Mouse (Mus musculus) liver, embryonic 14.5 days (tissue): Measurements from ENCODE around the gene Lrrc75a. TPM values are rescaled to one million over a fixed set of nuclear protein-coding genes. Genes with fewer than 3 reads are reported as not detected.
A peak's percentile ranks its signal among the peaks of the same experiment; 100 is the strongest.

Experiments
- ATAC-seq: fragments of 200-750 bp; cut with Nextera tagmentation; 2 replicates; pipeline ENCODE4 v1.8.0; 2017; ENCODE audit warnings: moderate number of reproducible peaks, mild to moderate bottlenecking, moderate library complexity; ENCODE audit not compliant: insufficient read depth
- DNase-seq, 3 experiments: peaks; one replicate each; pipeline ENCODE4 v3.0.0-alpha.2; 2012 to 2013; ENCODE audit warnings: low read depth in 3 of 3, low spot score in 3 of 3
- H3K27ac ChIP-seq: fragments of 300-500 bp; sonication (generic); 2 replicates; pipeline ENCODE4 v1.5.1; 2014; ENCODE audit warnings: moderate library complexity, mild to moderate bottlenecking, control low read depth, inconsistent platforms
- H3K27me3 ChIP-seq: fragments of 300-500 bp; sonication (generic); 2 replicates; pipeline ENCODE4 v1.6.1; 2014; ENCODE audit warnings: mild to moderate bottlenecking, low read length, moderate library complexity; ENCODE audit not compliant: control insufficient read depth, insufficient read depth
- H3K36me3 ChIP-seq: fragments of 300-500 bp; sonication (generic); replicated peaks from 2 replicates; pipeline ENCODE4 v1.6.1; 2014; ENCODE audit warnings: low read depth; ENCODE audit not compliant: control insufficient read depth, insufficient read depth
- H3K4me1 ChIP-seq, 2 experiments: fragments of 200-500 bp in 1 of 2; fragments of 300-500 bp in 1 of 2; sonication (generic) in 1 of 2; replicated peaks; 2 replicates each; pipeline ENCODE4 v1.6.1; 2012 to 2014; ENCODE audit warnings: antibody characterized with exemption in 1 of 2, inconsistent platforms in 1 of 2, low read length in 1 of 2; ENCODE audit not compliant: control insufficient read depth in 2 of 2, insufficient read depth in 2 of 2
- H3K4me2 ChIP-seq: fragments of 300-500 bp; sonication (generic); 2 replicates; pipeline ENCODE4 v1.6.1; 2014; ENCODE audit warnings: low read depth, mild to moderate bottlenecking, control low read depth, moderate library complexity
- H3K4me3 ChIP-seq, 2 experiments: fragments of 200-500 bp in 1 of 2; fragments of 300-500 bp in 1 of 2; sonication (generic) in 1 of 2; 2 replicates each; pipeline ENCODE4 v1.5.1; 2012 to 2014; ENCODE audit warnings: low read depth in 2 of 2, low read length in 2 of 2, mild to moderate bottlenecking in 2 of 2, control low read depth in 1 of 2, inconsistent platforms in 1 of 2, moderate library complexity in 1 of 2; ENCODE audit not compliant: insufficient read depth in 1 of 2
- H3K9ac ChIP-seq: fragments of 300-500 bp; sonication (generic); replicated peaks from 2 replicates; pipeline ENCODE4 v1.6.1; 2014; ENCODE audit warnings: mild to moderate bottlenecking, control low read depth, moderate library complexity
- H3K9me3 ChIP-seq: fragments of 300-500 bp; sonication (generic); 2 replicates; pipeline ENCODE4 v1.6.1; 2016; ENCODE audit warnings: low read length, mixed read lengths; ENCODE audit not compliant: control insufficient read depth
- CTCF ChIP-seq: IDR thresholded peaks from 2 replicates; pipeline ENCODE4 v1.5.1; 2016; ENCODE audit warnings: antibody characterized with exemption, low read depth, control low read depth
- EP300 ChIP-seq: IDR thresholded peaks from 2 replicates; pipeline ENCODE4 v1.6.1; 2016; ENCODE audit warnings: antibody characterized with exemption, low read depth
- WGBS: fragments of 180-500 bp; shearing (Covaris S2); extraction: QIAGEN DNeasy Blood & Tissue Kit; methylation state at CpG from one replicate; pipeline ENCODE4 v1.1.7; 2014; ENCODE audit not compliant: insufficient replicate concordance; 5-methylcytosine and 5-hydroxymethylcytosine counted together
- polyA plus RNA-seq, 2 experiments: library from polyadenylated mRNA; depleted of rRNA in 1 of 2; stranded (reverse) in 1 of 2; unstranded in 1 of 2; fragments of >200 nt; fragmentation: Nextera tagmentation in 1 of 2; extraction: Ambion mirVana in 1 of 2; gene quantifications; 2 replicates each; pipeline versions ENCODE4 v1.2.1 to v1.2.3; 2012 to 2014

The Lrrc75a gene
- polyA plus RNA-seq (2012; rRNA removed) (0.93 and 1.1 TPM in 2 replicates), polyA plus RNA-seq (2014; fragmentation: Nextera tagmentation; extraction: Ambion mirVana) (0.99 and 1.3 TPM in 2 replicates)

DNA sequence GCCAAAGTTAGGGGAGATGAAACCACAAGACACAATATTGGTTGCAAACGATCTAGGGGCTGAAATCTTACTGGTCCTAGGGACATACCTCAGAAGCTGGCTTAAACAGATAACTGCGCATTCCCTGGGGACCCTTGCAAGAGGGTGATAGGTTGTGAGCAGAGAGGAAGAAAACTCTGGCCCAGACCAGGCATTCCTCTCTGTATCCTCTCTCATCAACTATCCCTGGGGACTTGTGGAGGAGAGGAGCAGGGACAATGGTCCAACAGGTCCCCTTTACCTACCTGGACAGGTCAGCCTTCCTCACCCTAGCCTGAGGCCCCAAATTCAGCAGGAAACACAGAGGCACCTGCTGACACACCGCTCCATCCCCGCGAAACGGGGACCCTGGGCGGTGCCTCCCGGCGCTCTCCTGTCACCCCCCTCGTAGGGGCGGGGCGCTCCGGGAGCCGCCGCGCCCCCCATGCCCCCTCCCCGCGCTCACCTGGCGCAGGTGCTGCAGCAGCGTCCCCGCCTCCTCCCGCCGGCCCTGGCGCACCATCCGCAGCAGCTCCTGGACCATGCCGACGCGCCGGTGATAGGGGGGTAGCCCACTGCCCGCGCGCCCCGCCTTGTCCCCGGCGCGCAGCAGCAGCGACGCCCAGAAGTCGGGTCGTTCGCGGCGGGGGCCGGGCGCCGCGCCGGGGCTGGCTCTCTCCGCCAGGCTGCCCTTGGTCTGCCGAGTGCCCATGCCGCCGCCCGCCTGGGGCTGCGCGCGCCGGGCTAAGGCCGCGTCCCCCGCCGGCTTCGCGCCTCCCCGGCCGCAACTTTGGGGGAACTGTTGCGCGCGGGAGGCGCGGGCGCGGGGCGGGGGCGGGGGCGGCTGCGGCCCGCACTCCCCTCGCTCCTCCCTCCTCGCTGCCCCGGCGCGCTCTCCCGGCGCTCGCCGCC lies at the start of gene Lrrc75a:
Gene Lrrc75a (minus strand): TSS at position 863 of the 930 bp plus-strand sequence.
- H3K9me3 ChIP-seq = no peaks in the 10 kb centered on the region
- peak; percentile 57; the same call in 1 of the 2 replicates for ATAC-seq
- H3K4me1 ChIP-seq = peaks cover 3 to 27% of the 10 kb centered on the region in 2 experiments
- H3K36me3 ChIP-seq = no peaks in the 10 kb centered on the region
- DNase-seq = no peak
- WGBS = under 1% methylated on average over 70 of the region's 86 CpGs
- H3K9ac ChIP-seq = peak within 1 kb of the TSS; percentile 64
- H3K4me2 ChIP-seq = peak within 1 kb of the TSS; percentile 74
- TF ChIP-seq CTCF = no peak
- no peak for TF ChIP-seq EP300
- no peak within 1 kb of the TSS; the same call in 1 of the 2 replicates for H3K27ac ChIP-seq
- H3K27me3 ChIP-seq = peaks cover 2% of the 10 kb centered on the region; the same call in 1 of the 2 replicates
- H3K4me3 ChIP-seq = peak within 1 kb of the TSS; percentile 59 to 81

DNA sequence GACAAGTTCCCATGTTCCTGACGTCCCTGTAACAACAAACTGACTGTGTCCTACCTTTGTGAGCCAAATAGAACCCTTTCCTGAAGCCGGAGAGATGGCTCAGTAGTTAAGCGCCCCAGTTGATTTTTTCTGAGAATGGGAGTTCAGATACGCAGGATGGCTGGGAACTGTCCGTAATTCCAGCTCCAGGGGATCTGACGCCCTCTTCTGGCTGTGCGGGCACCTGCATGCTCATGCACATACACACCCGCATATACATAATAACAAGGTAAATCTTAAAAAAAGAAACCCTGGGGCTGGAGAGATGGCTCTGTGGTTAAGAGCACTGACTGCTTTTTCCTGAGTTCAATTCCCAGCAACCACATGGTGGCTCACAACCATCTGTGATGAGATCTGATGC lies 46.8 kb upstream of the Lrrc75a start:
- Histone ChIP-seq H3K27me3 (no peaks in the 10 kb centered on the region), H3K36me3 (no peaks in the 10 kb centered on the region), H3K9me3 (no peaks in the 10 kb centered on the region), H3K4me1 (no peaks in the 10 kb centered on the region), H3K4me3 (no peak overlapping the region), H3K27ac (no peak overlapping the region), H3K4me2 (no peak overlapping the region), H3K9ac (no peak overlapping the region)
- ATAC-seq (no peak), DNase-seq (no peak)
- WGBS = 80% methylated on average over 8 of the region's 8 CpGs
- TF ChIP-seq CTCF (peak; percentile 24; the same call in 1 of the 2 replicates), EP300 (no peak)

DNA sequence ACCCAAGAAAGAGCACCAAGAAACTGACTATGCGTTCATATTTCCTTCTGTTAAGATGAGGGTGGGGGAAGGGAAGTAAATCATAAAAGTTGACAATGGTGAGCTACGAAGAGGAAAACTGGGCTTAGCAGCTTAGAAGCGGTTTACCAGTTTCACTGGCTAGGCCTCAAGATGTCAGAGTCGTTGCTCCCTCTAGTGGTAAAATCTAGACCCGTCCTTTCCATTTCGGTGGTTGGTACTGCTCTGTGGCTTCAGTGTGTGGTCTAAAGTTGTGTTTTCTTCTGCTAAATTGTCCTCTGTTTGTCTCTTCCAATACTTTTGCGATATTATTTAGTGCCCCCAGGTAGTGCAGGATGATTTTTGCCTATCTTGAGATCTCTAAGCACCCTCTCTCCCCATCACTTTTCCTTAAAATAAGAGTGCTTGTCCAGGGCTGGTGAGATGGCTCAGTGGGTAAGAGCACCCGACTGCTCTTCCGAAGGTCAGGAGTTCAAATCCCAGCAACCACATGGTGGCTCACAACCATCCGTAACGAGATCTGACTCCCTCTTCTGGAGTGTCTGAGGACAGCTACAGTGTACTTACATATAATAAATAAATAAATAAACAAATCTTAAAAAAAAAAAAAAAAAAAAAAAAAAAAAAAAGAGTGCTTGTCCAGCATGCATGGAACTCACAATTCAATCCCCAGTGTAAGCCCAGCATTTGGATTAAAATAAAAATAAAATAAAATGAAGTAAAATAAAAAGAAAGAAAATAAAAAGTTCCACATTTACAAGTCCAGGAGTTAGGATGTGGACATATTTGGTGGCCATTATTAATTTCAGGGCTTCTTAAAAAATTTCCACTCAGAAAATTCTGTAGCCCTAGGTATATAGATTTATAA lies 45.2 kb upstream of the Lrrc75a start:
- peak; percentile 30 to 47 (median 31) for DNase-seq
- H3K27me3 ChIP-seq = no peaks in the 10 kb centered on the region
- H3K9ac ChIP-seq = no peak overlapping the region
- H3K4me1 ChIP-seq = no peaks in the 10 kb centered on the region
- peak; percentile 39; the same call in 1 of the 2 replicates for ATAC-seq
- H3K9me3 ChIP-seq = no peaks in the 10 kb centered on the region
- WGBS = 24% methylated on average over 9 of the region's 11 CpGs
- no peak for TF ChIP-seq EP300
- peak; percentile 72 for TF ChIP-seq CTCF
- H3K36me3 ChIP-seq = no peaks in the 10 kb centered on the region
- no peak overlapping the region for H3K27ac ChIP-seq
- H3K4me2 ChIP-seq = no peak overlapping the region
- no peak overlapping the region for H3K4me3 ChIP-seq

DNA sequence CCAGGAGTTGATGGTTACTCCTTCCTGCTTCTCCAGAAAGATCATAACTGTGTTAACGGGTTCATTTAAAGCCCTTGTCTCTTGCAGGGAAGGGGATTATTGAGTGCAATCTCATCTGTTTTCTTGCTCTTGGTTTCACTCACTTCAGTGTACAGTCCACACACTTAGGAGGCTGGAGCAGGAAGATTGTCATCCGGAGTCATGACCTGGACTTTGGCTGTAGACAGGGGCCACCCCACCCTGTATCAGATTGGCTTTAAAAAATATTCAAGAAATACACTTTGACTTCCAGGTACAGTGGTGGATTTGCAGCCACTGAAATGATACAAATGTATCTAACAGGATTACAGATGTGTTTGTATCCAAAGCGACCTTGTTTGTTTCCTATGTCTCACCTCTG lies 43.3 kb upstream of the Lrrc75a start:
- no peak for ATAC-seq
- H3K4me3 ChIP-seq = no peak overlapping the region
- no peak overlapping the region for H3K27ac ChIP-seq
- no peak for TF ChIP-seq CTCF
- TF ChIP-seq EP300 = no peak
- no peak for DNase-seq
- no peaks in the 10 kb centered on the region for H3K27me3 ChIP-seq
- no peak overlapping the region for H3K4me2 ChIP-seq
- no peaks in the 10 kb centered on the region for H3K4me1 ChIP-seq
- H3K9me3 ChIP-seq = no peaks in the 10 kb centered on the region
- no peak overlapping the region for H3K9ac ChIP-seq
- H3K36me3 ChIP-seq = no peaks in the 10 kb centered on the region
- 66% methylated on average over 3 of the region's 3 CpGs for WGBS
